Mouse (Mus musculus): ENCODE data around the gene Chkb.

Chkb gene

GRCm38 (mm10) chr15:89429352-89430221 is at the start of gene Chkb, which contains the start of the genes C730034F03Rik and Gm44502:
Gene Chkb, minus strand, starts transcription at chr15:89429908.
Gene C730034F03Rik, plus strand, starts transcription at chr15:89429589.
Gene Gm44502, minus strand, starts transcription at chr15:89429696.
- DNase-seq: peak; percentile 96

GRCm38 (mm10) chr15:89478622-89479021 is 48.9 kb upstream of the Chkb start:
- no peak for DNase-seq

DNA sequence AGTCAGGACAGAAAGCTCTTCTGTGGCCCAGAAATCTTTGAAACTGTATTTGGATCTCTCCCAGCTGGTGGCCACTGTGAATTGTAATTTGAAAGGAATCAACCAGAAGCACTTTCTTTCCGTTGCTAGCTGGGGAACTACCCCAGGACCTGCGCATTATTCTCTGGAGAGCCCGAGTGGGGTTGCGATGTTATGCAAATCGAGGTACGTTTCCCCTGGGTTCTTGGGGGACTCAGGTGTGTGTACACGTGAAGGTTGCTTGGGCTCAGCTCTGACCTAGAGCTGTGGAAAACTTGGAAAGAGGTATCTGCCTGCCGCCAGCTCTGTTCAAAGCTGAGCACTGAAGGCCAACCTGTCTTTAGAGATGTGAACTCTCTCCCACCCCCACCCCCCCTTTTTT is 48.1 kb upstream of the Chkb start:
- DNase-seq: no peak

- peak; percentile 48 for DNase-seq
Observed at GRCm38 (mm10) chr15:89477091-89477491, 47.4 kb upstream of the Chkb start, which contains the start of gene Arsa. Gene Arsa, minus strand, starts transcription at chr15:89477425.

- no peak for DNase-seq
Observed at GRCm38 (mm10) chr15:89476475-89476815, 46.7 kb upstream of the Chkb start.

DNA sequence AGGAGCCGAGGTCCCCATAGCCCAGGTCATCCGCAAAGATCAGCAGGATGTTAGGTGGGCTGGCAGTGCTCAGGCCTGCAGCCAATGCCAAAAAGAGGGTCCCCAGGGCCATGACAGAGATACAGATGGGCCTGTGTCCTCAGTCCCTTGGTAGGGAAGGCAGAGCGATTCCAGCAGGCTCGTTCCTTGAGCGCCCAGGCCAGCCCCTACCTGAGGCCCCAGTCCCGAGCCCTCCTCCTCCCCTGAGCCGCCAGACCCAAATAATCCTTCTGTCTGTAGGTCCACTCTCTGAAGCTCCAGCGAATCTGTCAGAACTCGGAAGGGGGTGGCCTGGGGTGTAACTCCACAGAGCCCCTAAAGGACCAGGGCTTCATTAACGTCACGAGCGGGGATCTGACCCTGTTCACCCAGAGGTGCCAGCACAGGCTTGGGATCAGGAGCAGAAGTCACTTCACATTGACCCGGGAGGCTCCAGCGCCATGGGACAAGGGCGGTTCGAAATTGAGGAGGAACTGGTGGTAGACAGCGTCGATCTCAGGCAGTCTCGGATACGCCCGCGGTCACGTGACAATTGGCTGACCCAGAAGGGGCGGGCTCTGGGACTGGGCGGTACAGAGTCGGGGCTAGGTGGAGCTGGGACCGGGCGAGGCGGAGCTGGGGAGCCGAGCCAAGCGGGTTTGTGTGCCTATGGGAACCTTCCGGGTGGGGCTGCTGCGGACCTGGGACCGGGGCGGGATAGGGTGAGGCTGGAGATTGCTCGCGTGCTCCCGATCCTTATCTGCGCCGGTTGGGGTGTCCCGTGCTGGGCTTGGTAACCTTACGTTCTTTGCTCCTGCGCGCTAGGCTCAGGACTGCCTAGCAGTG is 46.1 kb upstream of the Chkb start:
- DNase-seq: peak; percentile 98

GRCm38 (mm10) chr15:89475293-89475600 is 45.5 kb upstream of the Chkb start:
- DNase-seq: no peak

DNA sequence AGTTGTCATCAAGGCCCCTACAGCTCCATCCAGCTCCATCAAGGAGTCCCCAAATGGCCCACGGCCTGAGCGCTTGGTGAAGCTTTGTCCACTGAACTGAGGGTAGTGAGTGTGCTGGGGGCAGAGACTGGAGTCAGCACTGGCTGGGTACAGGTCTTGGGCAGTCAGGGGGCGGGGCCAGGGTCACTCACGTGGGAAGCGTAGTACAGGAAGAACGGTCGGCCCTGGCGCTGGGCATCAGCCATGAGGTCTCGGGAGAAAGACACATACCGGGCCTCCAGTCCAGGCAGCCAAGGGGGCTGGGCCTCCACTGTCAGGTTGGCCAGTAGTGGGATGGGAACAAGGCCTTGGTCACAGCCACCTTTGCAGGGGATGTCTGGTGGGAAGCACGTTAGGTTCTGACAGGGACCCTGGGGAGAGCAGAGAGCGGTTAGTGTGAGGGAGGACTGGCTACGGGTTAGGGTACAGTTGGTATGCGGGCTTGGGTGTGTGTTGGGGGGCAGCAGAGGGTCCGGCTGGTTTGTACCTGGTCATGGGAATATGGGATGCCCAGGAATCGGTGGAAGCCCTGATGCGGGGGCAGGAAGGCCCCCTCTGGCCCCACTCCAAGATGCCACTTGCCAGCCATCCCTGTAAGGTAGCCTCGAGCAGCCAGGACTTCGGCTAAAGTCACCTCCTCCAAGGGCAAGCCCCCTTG is 45.0 kb upstream of the Chkb start:
- no peak for DNase-seq

- no peak for DNase-seq
Observed at GRCm38 (mm10) chr15:89473921-89474320, 44.2 kb upstream of the Chkb start.

- no peak for DNase-seq
Observed at GRCm38 (mm10) chr15:89473370-89473769, 43.7 kb upstream of the Chkb start.

- no peak for DNase-seq
Observed at GRCm38 (mm10) chr15:89471476-89471875, 41.8 kb upstream of the Chkb start.

GRCm38 (mm10) chr15:89468577-89468976 is 38.9 kb upstream of the Chkb start:
- no peak for DNase-seq

- no peak for DNase-seq
Observed at GRCm38 (mm10) chr15:89465052-89465451, 35.3 kb upstream of the Chkb start.

DNA sequence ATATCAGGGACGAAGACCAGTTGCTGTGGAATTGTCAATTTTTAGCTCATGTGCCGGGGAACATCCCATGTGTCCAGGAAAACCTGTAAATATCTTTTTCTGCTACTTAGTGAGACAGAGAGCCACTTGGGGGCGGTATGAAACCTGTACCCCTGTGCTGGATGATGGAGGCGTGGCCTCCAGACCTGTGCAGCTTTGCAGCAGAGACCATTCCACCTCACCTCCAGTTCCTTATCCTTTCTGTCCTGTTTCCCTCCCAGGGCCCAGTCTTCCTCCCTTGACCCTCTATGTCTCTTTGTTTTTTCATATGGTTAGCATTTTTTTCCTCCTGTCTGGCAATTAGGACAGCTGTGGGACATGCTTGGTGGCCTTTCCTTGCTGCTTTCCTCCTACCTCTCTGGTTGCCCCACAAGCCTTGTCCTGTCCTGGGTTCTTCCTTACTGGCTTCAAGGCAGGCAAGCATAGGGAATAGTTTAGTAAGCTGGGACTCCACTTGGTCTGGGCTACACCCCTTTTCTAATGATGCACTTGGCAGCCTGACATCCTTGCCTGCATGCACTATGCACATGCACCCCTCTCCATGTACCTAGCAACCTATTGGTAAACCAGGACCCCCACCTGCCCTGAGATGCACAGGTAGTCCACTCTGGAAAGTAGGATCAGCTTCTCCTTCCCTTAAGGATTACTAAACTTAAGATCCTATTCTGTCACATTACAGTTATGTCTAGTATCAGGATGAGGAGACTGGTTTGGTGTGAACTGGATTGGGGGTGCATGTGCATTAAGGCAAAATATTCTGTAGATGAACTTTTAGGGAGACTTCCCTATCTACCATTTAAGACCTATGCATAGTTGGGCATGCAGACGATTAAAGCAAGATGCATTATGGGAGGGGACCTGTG is 33.9 kb upstream of the Chkb start:
- DNase-seq: peak; percentile 57

GRCm38 (mm10) chr15:89462176-89462575 is 32.5 kb upstream of the Chkb start:
- no peak for DNase-seq

GRCm38 (mm10) chr15:89461321-89461720 is 31.6 kb upstream of the Chkb start:
- no peak for DNase-seq

GRCm38 (mm10) chr15:89460298-89460697 is 30.6 kb upstream of the Chkb start:
- DNase-seq: no peak

- no peak for DNase-seq
Observed at GRCm38 (mm10) chr15:89459821-89460220, 30.1 kb upstream of the Chkb start.

GRCm38 (mm10) chr15:89458942-89459341 is 29.2 kb upstream of the Chkb start:
- no peak for DNase-seq

- no peak for DNase-seq
Observed at GRCm38 (mm10) chr15:89455642-89456041, 25.9 kb upstream of the Chkb start.

DNA sequence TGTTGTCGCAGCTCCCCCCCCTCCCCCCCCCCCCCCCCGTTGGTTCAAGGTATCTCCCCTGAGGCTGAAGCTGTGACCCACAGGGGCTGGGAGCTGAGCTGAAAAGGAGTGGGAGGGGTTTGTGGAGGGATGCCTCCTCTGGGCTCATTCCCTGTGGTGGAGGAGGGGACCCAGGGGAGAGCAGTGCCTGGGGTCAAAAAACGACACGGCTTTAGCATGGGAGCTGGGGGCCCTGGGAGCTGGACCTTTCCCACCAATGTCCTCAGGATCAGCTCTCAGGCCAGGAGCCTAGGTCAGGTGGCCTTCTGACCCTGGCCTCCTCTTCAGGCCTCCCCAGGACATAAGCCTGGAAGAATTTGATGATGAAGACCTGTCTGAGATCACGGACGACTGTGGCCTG is 25.1 kb upstream of the Chkb start:
- no peak for DNase-seq

GRCm38 (mm10) chr15:89453865-89454478 is 24.3 kb upstream of the Chkb start, which contains the start of gene Mapk8ip2:
Gene Mapk8ip2, plus strand, starts transcription at chr15:89453913.
- no peak for DNase-seq

Data from lung, postnatal 36 days (tissue).